ENCODE assay signal across 26 mouse cellular contexts in genomic region chr2:26391617-26392016, GRCm38 (mm10).
"Had no signal": no experiment of that assay in that cellular context is flagged by ENCODE, and none has a peak within 500 bp of the region (broad histone marks: within the 10 kb centered on the region; RNA-seq: fewer than 3 reads in every experiment).

No protein-coding gene starts in this region.

- H3K9me3 ChIP-seq: embryonic facial prominence, embryonic 10.5 days; embryonic facial prominence, embryonic 12.5 days; embryonic facial prominence, embryonic 13.5 days; embryonic facial prominence, embryonic 15.5 days; forebrain, embryonic 10.5 days; forebrain, embryonic 12.5 days; forebrain, embryonic 13.5 days; forebrain, embryonic 15.5 days had no signal

- ATAC-seq: forebrain, embryonic 13.5 days; forebrain, embryonic 14.5 days; forebrain, embryonic 15.5 days; forebrain, embryonic 16.5 days; forebrain, postnatal 0 days had no signal

- H3K9ac ChIP-seq: embryonic facial prominence, embryonic 12.5 days; embryonic facial prominence, embryonic 13.5 days; embryonic facial prominence, embryonic 15.5 days; forebrain, embryonic 12.5 days; forebrain, embryonic 13.5 days; forebrain, embryonic 15.5 days; forebrain, postnatal 0 days had no signal

- H3K27me3 ChIP-seq: embryonic facial prominence, embryonic 12.5 days; embryonic facial prominence, embryonic 13.5 days; embryonic facial prominence, embryonic 15.5 days; forebrain, embryonic 12.5 days; forebrain, embryonic 13.5 days; forebrain, embryonic 15.5 days had no signal

- DNase-seq: cerebellum, adult 2 months; cerebellum, adult 8-10 months; cerebellum, adult 9-10 months; cerebellum, adult 9-11 months; cerebellum, postnatal 10 days; cerebellum, postnatal 14 days; cerebellum, postnatal 36 days; embryo, embryonic 11 days; forebrain, postnatal 0 days; gastrocnemius, adult 2 months; gastrocnemius, postnatal 10 days; gastrocnemius, postnatal 14 days; gastrocnemius, postnatal 25 days; gastrocnemius, postnatal 36 days; heart, adult 18-20 months; heart, adult 2 months had no signal

- H3K4me2 ChIP-seq: embryonic facial prominence, embryonic 12.5 days; embryonic facial prominence, embryonic 15.5 days; forebrain, embryonic 12.5 days; forebrain, embryonic 15.5 days had no signal

- H3K4me3 ChIP-seq: embryonic facial prominence, embryonic 10.5 days; embryonic facial prominence, embryonic 12.5 days; embryonic facial prominence, embryonic 13.5 days; embryonic facial prominence, embryonic 15.5 days; forebrain, embryonic 10.5 days; forebrain, embryonic 12.5 days; forebrain, embryonic 13.5 days; forebrain, embryonic 15.5 days; gastrocnemius, adult 2 months; heart, adult 2 months had no signal

- H3K27ac ChIP-seq: embryonic facial prominence, embryonic 10.5 days; embryonic facial prominence, embryonic 12.5 days; embryonic facial prominence, embryonic 13.5 days; embryonic facial prominence, embryonic 15.5 days; forebrain, embryonic 10.5 days; forebrain, embryonic 12.5 days; forebrain, embryonic 13.5 days; forebrain, embryonic 15.5 days; gastrocnemius, adult 2 months; heart, adult 2 months had no signal
